Mouse (Mus musculus) kidney, embryonic 15.5 days (tissue): Measurements from ENCODE around the gene Fam234b. TPM values are rescaled to one million over a fixed set of nuclear protein-coding genes. Genes with fewer than 3 reads are reported as not detected.

Experiments used
- ATAC-seq: fragments of 200-750 bp; cut with Nextera tagmentation; replicated peaks from 2 replicates; pipeline ENCODE4 v1.8.0; 2017; ENCODE audit warnings: moderate TSS enrichment; ENCODE audit not compliant: low FRiP score
- H3K27ac ChIP-seq: fragments of 300-500 bp; sonication (generic); 2 replicates; pipeline ENCODE4 v1.5.1; 2015; ENCODE audit warnings: mild to moderate bottlenecking, inconsistent platforms
- H3K27me3 ChIP-seq: fragments of 300-500 bp; sonication (generic); 2 replicates; pipeline ENCODE4 v1.6.1; 2015; ENCODE audit warnings: inconsistent platforms
- H3K36me3 ChIP-seq: fragments of 300-500 bp; sonication (generic); 2 replicates; pipeline ENCODE4 v1.6.1; 2015; ENCODE audit warnings: inconsistent platforms
- H3K4me1 ChIP-seq: fragments of 300-500 bp; sonication (generic); 2 replicates; pipeline ENCODE4 v1.6.1; 2015; ENCODE audit warnings: inconsistent platforms
- H3K4me2 ChIP-seq: fragments of 300-500 bp; sonication (generic); 2 replicates; pipeline ENCODE4 v1.6.1; 2015; ENCODE audit warnings: moderate library complexity, mild to moderate bottlenecking, inconsistent platforms
- H3K4me3 ChIP-seq: fragments of 300-500 bp; sonication (generic); replicated peaks from 2 replicates; pipeline ENCODE4 v1.5.1; 2015; ENCODE audit warnings: mild to moderate bottlenecking, inconsistent platforms
- H3K9ac ChIP-seq: fragments of 300-500 bp; sonication (generic); 2 replicates; pipeline ENCODE4 v1.6.1; 2015; ENCODE audit warnings: mild to moderate bottlenecking, inconsistent platforms
- H3K9me3 ChIP-seq: fragments of 300-500 bp; sonication (generic); replicated peaks from 2 replicates; pipeline ENCODE4 v1.6.1; 2016; ENCODE audit warnings: inconsistent platforms
- WGBS: fragments of 180-500 bp; shearing (Covaris S2); methylation state at CpG from one replicate; pipeline ENCODE4 v1.1.7; 2015; ENCODE audit warnings: mixed read lengths; 5-methylcytosine and 5-hydroxymethylcytosine counted together
- polyA plus RNA-seq: library from polyadenylated mRNA; unstranded; fragments of >200 nt; fragmentation: Nextera tagmentation; extraction: Ambion mirVana; gene quantifications from 2 replicates; pipeline ENCODE4 v1.2.1, GENCODE M21; 2015

The Fam234b gene
- polyA plus RNA-seq, 1 experiment from 2014 or later = 35.5 TPM

GRCm38 (mm10) chr6:135276474-135277295, 78.9 kb downstream of the Fam234b start:
- H3K27me3 ChIP-seq = no peaks in the 10 kb centered on the region
- H3K9me3 ChIP-seq = no peaks in the 10 kb centered on the region
- ATAC-seq = no peak
- no peak overlapping the region for H3K27ac ChIP-seq
- no peak overlapping the region for H3K4me3 ChIP-seq
- no peaks in the 10 kb centered on the region for H3K36me3 ChIP-seq
- no peak overlapping the region for H3K9ac ChIP-seq
- no peak overlapping the region for H3K4me2 ChIP-seq
- WGBS = 60% methylated on average over 6 of the region's 6 CpGs
- peaks cover 22% of the 10 kb centered on the region for H3K4me1 ChIP-seq

GRCm38 (mm10) chr6:135278302-135278701, 80.5 kb downstream of the Fam234b start:
- ATAC-seq = no peak
- Histone ChIP-seq H3K4me1 (peaks cover 15% of the 10 kb centered on the region), H3K4me3 (no peak overlapping the region), H3K9me3 (no peaks in the 10 kb centered on the region), H3K36me3 (no peaks in the 10 kb centered on the region), H3K27me3 (no peaks in the 10 kb centered on the region), H3K9ac (no peak overlapping the region), H3K27ac (no peak overlapping the region), H3K4me2 (no peak overlapping the region)
- WGBS = 84% methylated on average over 6 of the region's 6 CpGs

GRCm38 (mm10) chr6:135279286-135279685, 81.5 kb downstream of the Fam234b start:
- no peaks in the 10 kb centered on the region for H3K27me3 ChIP-seq
- 38% methylated on average over 5 of the region's 5 CpGs for WGBS
- no peak for ATAC-seq
- peaks cover 15% of the 10 kb centered on the region for H3K4me1 ChIP-seq
- no peak overlapping the region for H3K4me2 ChIP-seq
- no peaks in the 10 kb centered on the region for H3K36me3 ChIP-seq
- no peak overlapping the region for H3K9ac ChIP-seq
- H3K9me3 ChIP-seq = no peaks in the 10 kb centered on the region
- H3K27ac ChIP-seq = no peak overlapping the region
- no peak overlapping the region for H3K4me3 ChIP-seq

- H3K9ac ChIP-seq = no peak overlapping the region
- H3K27ac ChIP-seq = no peak overlapping the region
- H3K27me3 ChIP-seq = no peaks in the 10 kb centered on the region
- H3K9me3 ChIP-seq = no peaks in the 10 kb centered on the region
- no peak overlapping the region for H3K4me2 ChIP-seq
- no peak overlapping the region for H3K4me3 ChIP-seq
- peaks cover 15% of the 10 kb centered on the region for H3K4me1 ChIP-seq
- H3K36me3 ChIP-seq = no peaks in the 10 kb centered on the region
- ATAC-seq = 0 out of 2 replicates have a peak, but pooled peaks have one; percentile 25
- 7% methylated on average over 10 of the region's 10 CpGs for WGBS
Measured at GRCm38 (mm10) chr6:135279856-135280255, 82.1 kb downstream of the Fam234b start.

- Histone ChIP-seq H3K27me3 (no peaks in the 10 kb centered on the region), H3K9me3 (no peaks in the 10 kb centered on the region), H3K36me3 (no peaks in the 10 kb centered on the region), H3K4me1 (peaks cover 12% of the 10 kb centered on the region), H3K4me3 (no peak overlapping the region), H3K9ac (no peak overlapping the region), H3K27ac (no peak overlapping the region), H3K4me2 (no peak overlapping the region)
- WGBS = 59% methylated on average over 4 of the region's 4 CpGs
- ATAC-seq = no peak
Measured at GRCm38 (mm10) chr6:135292391-135292790, 94.6 kb downstream of the Fam234b start.

- Histone ChIP-seq H3K4me1 (peaks cover 12% of the 10 kb centered on the region), H3K27ac (no peak overlapping the region), H3K4me3 (no peak overlapping the region), H3K9me3 (no peaks in the 10 kb centered on the region), H3K9ac (no peak overlapping the region), H3K4me2 (no peak overlapping the region), H3K27me3 (no peaks in the 10 kb centered on the region), H3K36me3 (no peaks in the 10 kb centered on the region)
- no peak for ATAC-seq
- WGBS = 82% methylated on average over 6 of the region's 6 CpGs
Measured at GRCm38 (mm10) chr6:135294150-135294549, 96.4 kb downstream of the Fam234b start.

Other genes starting within 250 kb of the Fam234b start
- 3.9 and 4.6 TPM in 2 replicates for gene Apold1, start 216.3 kb upstream of the Fam234b start, polyA plus RNA-seq
- gene Ddx47, start 186.4 kb upstream of the Fam234b start, polyA plus RNA-seq = 118 and 120 TPM in 2 replicates
- 13.8 and 14.0 TPM in 2 replicates for gene Gprc5a, start 132.3 kb upstream of the Fam234b start, polyA plus RNA-seq
- gene Gprc5d, start 79.7 kb upstream of the Fam234b start, polyA plus RNA-seq = not detected in 2 replicates
- gene Hebp1, start within 50 bp of the Fam234b start, polyA plus RNA-seq = 27.1 and 28.0 TPM in 2 replicates
- gene Gsg1, start 56.4 kb downstream of the Fam234b start, polyA plus RNA-seq = 0.63 and 0.71 TPM in 2 replicates
- 0.16 and 0.17 TPM in 2 replicates for gene Pbp2, start 112.4 kb downstream of the Fam234b start, polyA plus RNA-seq
- gene Emp1, start 164.6 kb downstream of the Fam234b start, polyA plus RNA-seq = 54.3 and 60.3 TPM in 2 replicates